Mouse (Mus musculus) olfactory bulb, adult 2 months (tissue): ENCODE data around the gene H2afj.

Experiments
- CTCF ChIP-seq: fragments of 200-500 bp; IDR thresholded peaks from 2 replicates; pipeline ENCODE4 v1.5.1; 2012; ENCODE audit warnings: low read depth, mild to moderate bottlenecking, low read length, moderate library complexity; ENCODE audit not compliant: insufficient read depth
- POLR2A ChIP-seq: fragments of 200-500 bp; IDR thresholded peaks from 2 replicates; pipeline ENCODE4 v1.6.1; 2012; ENCODE audit warnings: mild to moderate bottlenecking, low read depth, low read length, moderate library complexity; ENCODE audit not compliant: insufficient read depth

GRCm38 (mm10) chr6:136781377-136781986 lies 26.6 kb upstream of the H2afj start, which contains the start of gene Gucy2c:
- no peak for TF ChIP-seq CTCF
- no peak for TF ChIP-seq POLR2A
